Mouse (Mus musculus) olfactory bulb, adult 2 months (tissue): ENCODE results near the gene Ppp2r5d.

Experiments
- CTCF ChIP-seq: fragments of 200-500 bp; IDR thresholded peaks from 2 replicates; pipeline ENCODE4 v1.5.1; 2012; ENCODE audit warnings: low read depth, mild to moderate bottlenecking, low read length, moderate library complexity; ENCODE audit not compliant: insufficient read depth
- POLR2A ChIP-seq: fragments of 200-500 bp; IDR thresholded peaks from 2 replicates; pipeline ENCODE4 v1.6.1; 2012; ENCODE audit warnings: mild to moderate bottlenecking, low read depth, low read length, moderate library complexity; ENCODE audit not compliant: insufficient read depth

GRCm38 (mm10) chr17:46647279-46647678 lies 57.6 kb downstream of the Ppp2r5d start:
- no peak for TF ChIP-seq CTCF
- TF ChIP-seq POLR2A = no peak
